Mouse (Mus musculus) heart, postnatal 4 days (tissue): ENCODE measurements at regions not wholly inside any gene's neighbourhood (a gene's known extent, or its start where the extent isn't known, plus 50 kb on each side); places are given as distances from the start of the nearest gene placed in this dataset.

Experiments
- DNase-seq: peaks from one replicate; pipeline ENCODE4 v3.0.0; 2021

- DNase-seq: no peak
Measured at GRCm38 (mm10) chr8:26445991-26446390, 326.7 kb downstream of the Gm45692 start.

- no peak for DNase-seq
Measured at GRCm38 (mm10) chr8:26447886-26448640, 328.7 kb downstream of the Gm45692 start.

- DNase-seq: no peak
Measured at GRCm38 (mm10) chr8:26449291-26449690, 330.0 kb downstream of the Gm45692 start.

GRCm38 (mm10) chr8:26450543-26450942 lies 331.2 kb downstream of the Gm45692 start:
- no peak for DNase-seq

- no peak for DNase-seq
Measured at GRCm38 (mm10) chr8:26452976-26453573, 333.7 kb downstream of the Gm45692 start.

GRCm38 (mm10) chr8:26465346-26465745 lies 346.0 kb downstream of the Gm45692 start:
- no peak for DNase-seq

GRCm38 (mm10) chr8:26468441-26468840 lies 349.1 kb downstream of the Gm45692 start:
- no peak for DNase-seq

- no peak for DNase-seq
Measured at GRCm38 (mm10) chr8:26469705-26470104, 350.4 kb downstream of the Gm45692 start.

GRCm38 (mm10) chr8:26471811-26472550 lies 352.6 kb downstream of the Gm45692 start:
- no peak for DNase-seq

- no peak for DNase-seq
Measured at GRCm38 (mm10) chr8:26484749-26485148, 365.4 kb downstream of the Gm45692 start.

- DNase-seq: no peak
Measured at GRCm38 (mm10) chr8:26487866-26488265, 368.5 kb downstream of the Gm45692 start.

GRCm38 (mm10) chr8:26488590-26488989 lies 369.3 kb downstream of the Gm45692 start:
- DNase-seq: no peak

GRCm38 (mm10) chr8:26501196-26501813 lies 382.0 kb downstream of the Gm45692 start:
- DNase-seq: no peak

GRCm38 (mm10) chr8:26501814-26502572 lies 382.7 kb downstream of the Gm45692 start:
- peak; percentile 17 for DNase-seq

- DNase-seq: no peak
Measured at GRCm38 (mm10) chr8:26502772-26503171, 383.4 kb downstream of the Gm45692 start.

GRCm38 (mm10) chr8:26503918-26504317 lies 384.6 kb downstream of the Gm45692 start:
- no peak for DNase-seq

GRCm38 (mm10) chr8:26504319-26505035 lies 385.1 kb downstream of the Gm45692 start:
- no peak for DNase-seq

- DNase-seq: no peak
Measured at GRCm38 (mm10) chr8:26507611-26508070, 388.3 kb downstream of the Gm45692 start.

GRCm38 (mm10) chr8:26509254-26509653 lies 389.9 kb downstream of the Gm45692 start:
- DNase-seq: no peak

- DNase-seq: no peak
Measured at GRCm38 (mm10) chr8:26513001-26513400, 393.7 kb downstream of the Gm45692 start.

GRCm38 (mm10) chr8:26524237-26524636 lies 404.9 kb downstream of the Gm45692 start:
- DNase-seq: no peak
